23 mouse cellular contexts compared by ENCODE assay signal in genomic region chr10:113652803-113653454, GRCm38 (mm10).
DNase-seq lines count a peak whose midpoint lies in the region; ATAC-seq and TF ChIP-seq lines count a peak whose summit lies in the region.
"Had no signal": no experiment of that assay in that cellular context is flagged by ENCODE, and none has a peak within 500 bp of the region (broad histone marks: within the 10 kb centered on the region; RNA-seq: fewer than 3 reads in every experiment).

No protein-coding gene starts in this region.

- TF ChIP-seq CTCF in forebrain, postnatal 0 days (IDR thresholded peaks at IDR 0.05; ENCODE audit: low read depth) = no peak

- no peaks in the 10 kb centered on the region for H3K4me1 ChIP-seq in forebrain, postnatal 0 days (ENCODE audit: insufficient read depth)
- no peaks in the 10 kb centered on the region for H3K4me1 ChIP-seq in forebrain, embryonic 14.5 days (ENCODE audit: control insufficient read depth, insufficient read depth, low read length)
- H3K4me1 ChIP-seq: embryonic facial prominence, embryonic 12.5 days; heart, embryonic 10.5 days; limb, embryonic 12.5 days had no signal

- H3K4me3 ChIP-seq in forebrain, postnatal 0 days (ENCODE audit: low read depth, low read length) = no peak overlapping the region
- H3K4me3 ChIP-seq in forebrain, embryonic 14.5 days (ENCODE audit: low read depth, low read length) = no peak overlapping the region
- H3K4me3 ChIP-seq: embryonic facial prominence, embryonic 12.5 days; heart, embryonic 10.5 days; layer of hippocampus, adult 2 months; limb, embryonic 12.5 days had no signal

- H3K9ac ChIP-seq in forebrain, postnatal 0 days = no peak overlapping the region
- no peak overlapping the region for H3K9ac ChIP-seq in forebrain, embryonic 14.5 days (ENCODE audit: low read length)
- H3K9ac ChIP-seq: embryonic facial prominence, embryonic 12.5 days; hindbrain, embryonic 14.5 days; limb, embryonic 12.5 days; liver, postnatal 0 days had no signal

- no peaks in the 10 kb centered on the region for H3K9me3 ChIP-seq in forebrain, postnatal 0 days (ENCODE audit: low read length)
- H3K9me3 ChIP-seq in forebrain, embryonic 14.5 days (replicated peaks; ENCODE audit: control insufficient read depth, low read length) = no peaks in the 10 kb centered on the region
- H3K9me3 ChIP-seq: embryonic facial prominence, embryonic 12.5 days; heart, embryonic 10.5 days; limb, embryonic 12.5 days had no signal

- H3K4me2 ChIP-seq in forebrain, postnatal 0 days (ENCODE audit: low read depth) = no peak overlapping the region
- no peak overlapping the region for H3K4me2 ChIP-seq in forebrain, embryonic 14.5 days (ENCODE audit: low read length)
- H3K4me2 ChIP-seq: embryonic facial prominence, embryonic 12.5 days; hindbrain, embryonic 14.5 days; limb, embryonic 12.5 days; liver, embryonic 11.5 days; midbrain, embryonic 11.5 days had no signal

- no peak overlapping the region for H3K27ac ChIP-seq in forebrain, postnatal 0 days (ENCODE audit: low read depth, low read length)
- no peak overlapping the region for H3K27ac ChIP-seq in forebrain, embryonic 14.5 days (ENCODE audit: low read depth, low read length)
- H3K27ac ChIP-seq: embryonic facial prominence, embryonic 12.5 days; heart, embryonic 10.5 days; hindbrain, embryonic 14.5 days; layer of hippocampus, adult 2 months; limb, embryonic 12.5 days; macrophage had no signal

- no peaks in the 10 kb centered on the region for H3K27me3 ChIP-seq in forebrain, postnatal 0 days (ENCODE audit: insufficient read depth, low read length)
- H3K27me3 ChIP-seq in forebrain, embryonic 14.5 days (replicated peaks; ENCODE audit: control insufficient read depth, insufficient read depth, low read length) = no peaks in the 10 kb centered on the region
- H3K27me3 ChIP-seq: embryonic facial prominence, embryonic 12.5 days; limb, embryonic 12.5 days; Patski had no signal

- 79% methylated on average over 7 of the region's 7 CpGs for WGBS in forebrain, postnatal 0 days
- WGBS in forebrain, embryonic 14.5 days = 81% methylated on average over 7 of the region's 7 CpGs

- intact Hi-C loops in left cerebral cortex, postnatal 36 days (cut with DNase I) = no loop called here

- ATAC-seq in forebrain, postnatal 0 days = peak; percentile 8; the same call in 1 of the 2 replicates
- ATAC-seq in forebrain, embryonic 14.5 days = no peak
- ATAC-seq: inflammation-experienced regulatory T-cells, adult 6 months; liver, postnatal 0 days; lung, postnatal 0 days; Patski had no signal

- peak; percentile 2 for DNase-seq in forebrain, postnatal 0 days
- DNase-seq in forebrain, embryonic 14.5 days (ENCODE audit: low spot score) = no peak
- DNase-seq in left cerebral cortex, adult 11 months (ENCODE audit: low spot score) = peak; percentile 1
- no peak for DNase-seq in left cerebral cortex, postnatal 36 days (ENCODE audit: low spot score in 2 of 2)
- peak; percentile 30 for DNase-seq in embryo, embryonic 10.5 days (ENCODE audit: low spot score)
- DNase-seq in cerebellum, postnatal 10 days = no peak
- no peak for DNase-seq in gastrocnemius, postnatal 10 days
- DNase-seq: cerebellum, adult 8-10 months; heart, postnatal 4 days; kidney, postnatal 10 days; liver, postnatal 0 days; right cerebral cortex, postnatal 14 days had no signal

- H3K36me3 ChIP-seq in forebrain, postnatal 0 days (ENCODE audit: insufficient read depth) = no peaks in the 10 kb centered on the region
- no peaks in the 10 kb centered on the region for H3K36me3 ChIP-seq in forebrain, embryonic 14.5 days (ENCODE audit: control insufficient read depth, insufficient read depth, low read length)
- H3K36me3 ChIP-seq: embryonic facial prominence, embryonic 12.5 days; heart, embryonic 10.5 days; limb, embryonic 12.5 days had no signal

Comparison
In these comparisons a context has a peak if more than half of its experiments do, and no peak if none do; other contexts are left out.
1. DNase-seq: peak in forebrain, postnatal 0 days (single experiment), left cerebral cortex, adult 11 months (single experiment) and embryo, embryonic 10.5 days (single experiment); none in forebrain, embryonic 14.5 days (single experiment), left cerebral cortex, postnatal 36 days (0 of 2), cerebellum, postnatal 10 days (0 of 2) and gastrocnemius, postnatal 10 days (single experiment).